Mouse (Mus musculus) embryonic facial prominence, embryonic 15.5 days (tissue): Measurements from ENCODE around the gene Pdk1. TPM values are rescaled to one million over a fixed set of nuclear protein-coding genes. Genes with fewer than 3 reads are reported as not detected.
A peak's percentile ranks its signal among the peaks of the same experiment; 100 is the strongest.

ENCODE experiments used
- ATAC-seq: fragments of 200-750 bp; cut with Nextera tagmentation; 2 replicates; pipeline ENCODE4 v1.8.0; 2017; ENCODE audit warnings: low read depth, moderate TSS enrichment; ENCODE audit not compliant: insufficient number of reproducible peaks, low FRiP score, low TSS enrichment
- H3K27ac ChIP-seq: fragments of 300-500 bp; sonication (generic); replicated peaks from 2 replicates; pipeline ENCODE4 v1.5.1; 2015; ENCODE audit warnings: mild to moderate bottlenecking, inconsistent platforms
- H3K27me3 ChIP-seq: fragments of 300-500 bp; sonication (generic); 2 replicates; pipeline ENCODE4 v1.6.1; 2015; ENCODE audit warnings: inconsistent platforms
- H3K36me3 ChIP-seq: fragments of 300-500 bp; sonication (generic); 2 replicates; pipeline ENCODE4 v1.6.1; 2015; ENCODE audit warnings: mild to moderate bottlenecking, inconsistent platforms
- H3K4me1 ChIP-seq: fragments of 300-500 bp; sonication (generic); 2 replicates; pipeline ENCODE4 v1.6.1; 2015; ENCODE audit warnings: inconsistent platforms
- H3K4me2 ChIP-seq: fragments of 300-500 bp; sonication (generic); replicated peaks from 2 replicates; pipeline ENCODE4 v1.6.1; 2015; ENCODE audit warnings: mild to moderate bottlenecking, inconsistent platforms
- H3K4me3 ChIP-seq: fragments of 300-500 bp; sonication (generic); replicated peaks from 2 replicates; pipeline ENCODE4 v1.5.1; 2015; ENCODE audit warnings: mild to moderate bottlenecking, inconsistent platforms
- H3K9ac ChIP-seq: fragments of 300-500 bp; sonication (generic); 2 replicates; pipeline ENCODE4 v1.6.1; 2015; ENCODE audit warnings: inconsistent platforms
- H3K9me3 ChIP-seq: fragments of 300-500 bp; sonication (generic); replicated peaks from 2 replicates; pipeline ENCODE4 v1.6.1; 2016; ENCODE audit warnings: inconsistent platforms
- WGBS: fragments of 180-500 bp; shearing (Covaris S2); methylation state at CpG from one replicate; pipeline ENCODE4 v1.1.7; 2015; 5-methylcytosine and 5-hydroxymethylcytosine counted together
- polyA plus RNA-seq: library from polyadenylated mRNA; unstranded; fragments of >200 nt; fragmentation: Nextera tagmentation; extraction: Ambion mirVana; gene quantifications from 2 replicates; pipeline ENCODE4 v1.2.1, GENCODE M21; 2015

Pdk1 gene
- polyA plus RNA-seq: 49.0 and 58.1 TPM in 2 replicates

DNA sequence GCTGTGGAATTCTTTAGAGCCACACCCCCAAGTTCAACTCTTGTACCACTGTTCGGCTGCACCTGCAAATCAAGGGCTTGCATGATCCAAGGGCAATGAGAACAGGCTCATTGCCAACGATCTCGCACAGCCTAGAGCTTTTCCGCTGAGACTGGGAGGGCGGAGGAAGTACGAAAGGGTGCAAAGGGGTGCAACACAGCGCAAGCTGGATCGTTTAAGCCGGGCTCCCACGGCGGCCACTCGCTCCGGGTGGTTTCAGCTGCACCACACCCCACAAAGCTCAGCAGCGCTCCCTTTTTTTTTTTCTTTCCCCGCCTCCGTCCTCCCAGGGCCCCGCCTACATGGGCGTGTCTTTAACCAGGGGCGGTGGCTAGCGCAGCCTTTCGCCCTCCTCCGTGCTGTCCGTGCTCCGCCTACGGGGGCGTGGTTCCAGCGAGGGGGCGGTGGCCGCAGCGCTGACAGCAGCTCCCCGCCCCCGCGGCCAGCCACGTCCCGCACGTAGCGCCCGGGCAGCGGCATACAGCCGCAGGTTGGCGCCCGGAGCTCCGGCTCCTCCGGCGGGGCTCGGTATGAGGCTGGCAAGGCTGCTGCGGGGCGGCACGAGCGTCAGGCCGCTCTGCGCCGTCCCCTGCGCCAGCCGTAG, at the start of gene Pdk1:
Gene Pdk1, plus strand, starts transcription at position 424 of the 643 bp plus-strand sequence.
- WGBS: under 1% methylated on average over 55 of the region's 55 CpGs
- H3K27ac ChIP-seq: peak within 1 kb of the TSS; percentile 96
- H3K4me2 ChIP-seq: peak within 1 kb of the TSS; percentile 84
- H3K4me3 ChIP-seq: peak within 1 kb of the TSS; percentile 77
- ATAC-seq: peak; percentile 97
- H3K4me1 ChIP-seq: peaks cover 19% of the 10 kb centered on the region
- H3K27me3 ChIP-seq: no peaks in the 10 kb centered on the region
- H3K9me3 ChIP-seq: no peaks in the 10 kb centered on the region
- 0 out of 2 replicates have a peak, but pooled peaks cover 2% of the 10 kb centered on the region for H3K36me3 ChIP-seq
- peak within 1 kb of the TSS; percentile 88 for H3K9ac ChIP-seq

DNA sequence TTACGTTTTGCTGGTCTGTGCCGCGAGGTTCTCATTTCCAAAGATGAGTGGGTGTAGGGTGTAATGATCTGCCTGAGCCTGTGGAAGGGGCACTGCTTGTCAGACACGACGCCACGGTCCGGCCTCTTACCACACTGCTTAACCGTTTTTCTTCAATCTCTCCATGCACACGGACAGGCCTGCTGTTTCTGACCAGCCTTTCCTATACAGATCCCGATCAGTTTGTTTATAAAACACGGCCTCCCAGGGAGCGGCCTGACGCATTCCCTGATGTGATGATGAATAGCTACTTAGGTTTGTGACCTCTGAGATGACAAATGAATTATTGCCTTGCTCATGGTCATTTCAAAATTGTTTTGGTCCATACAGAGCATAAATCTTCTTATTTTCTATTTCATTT, 48.9 kb upstream of the Pdk1 start:
- H3K4me3 ChIP-seq: no peak overlapping the region
- H3K9me3 ChIP-seq: no peaks in the 10 kb centered on the region
- no peak overlapping the region for H3K4me2 ChIP-seq
- H3K9ac ChIP-seq: no peak overlapping the region
- H3K27ac ChIP-seq: no peak overlapping the region
- whole genome bisulfite sequencing: 79% methylated on average over 13 of the region's 13 CpGs
- no peaks in the 10 kb centered on the region for H3K27me3 ChIP-seq
- H3K4me1 ChIP-seq: no peaks in the 10 kb centered on the region
- ATAC-seq: no peak
- peaks cover 3% of the 10 kb centered on the region; the same call in 1 of the 2 replicates for H3K36me3 ChIP-seq

DNA sequence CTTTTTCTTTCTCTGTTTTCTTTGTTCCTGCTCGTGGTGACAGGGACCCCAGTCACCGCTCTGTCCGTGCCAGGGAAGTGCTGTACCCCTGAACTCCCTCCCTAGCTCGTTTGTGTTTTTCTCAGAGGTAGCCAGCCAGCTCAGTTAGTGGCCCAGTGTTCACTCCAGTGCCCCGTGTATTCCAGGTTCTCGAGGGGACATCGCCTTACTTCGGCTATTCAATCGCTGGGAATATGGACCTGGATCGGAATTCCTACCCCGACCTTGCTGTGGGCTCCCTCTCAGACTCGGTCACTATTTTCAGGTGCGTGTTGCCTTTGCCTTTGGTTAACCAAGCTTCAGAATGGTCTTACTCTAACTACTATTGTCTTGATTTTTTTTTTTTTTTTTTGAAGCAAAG, 45.3 kb upstream of the Pdk1 start:
- Histone ChIP-seq H3K36me3 (0 out of 2 replicates have a peak, but pooled peaks cover 3% of the 10 kb centered on the region), H3K9me3 (no peaks in the 10 kb centered on the region), H3K4me2 (no peak overlapping the region), H3K27me3 (no peaks in the 10 kb centered on the region), H3K4me3 (no peak overlapping the region), H3K4me1 (no peaks in the 10 kb centered on the region), H3K9ac (no peak overlapping the region), H3K27ac (no peak overlapping the region)
- WGBS: 79% methylated on average over 13 of the region's 13 CpGs
- ATAC-seq: no peak

DNA sequence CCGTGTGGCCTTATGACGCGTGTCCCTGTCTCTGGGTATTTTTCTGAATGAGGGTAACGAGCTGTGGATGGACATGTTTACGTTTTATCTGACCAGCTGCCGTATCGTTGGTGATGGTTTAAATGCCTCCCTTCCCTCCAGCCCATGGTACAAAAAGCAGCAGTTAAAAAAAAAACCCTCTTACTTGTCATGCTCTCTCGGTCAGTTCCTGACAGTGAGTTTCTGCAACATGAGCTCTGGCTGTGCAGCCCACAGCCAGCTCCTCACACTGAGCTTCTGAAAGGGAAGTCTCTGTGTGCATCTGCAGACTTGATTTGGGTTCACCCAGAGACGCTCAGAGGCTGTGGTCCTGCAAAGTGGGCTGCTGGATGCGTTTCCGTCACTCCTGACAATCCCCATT, 44.1 kb upstream of the Pdk1 start:
- Histone ChIP-seq H3K9ac (no peak overlapping the region), H3K4me3 (no peak overlapping the region), H3K36me3 (peaks cover 3% of the 10 kb centered on the region; the same call in 1 of the 2 replicates), H3K9me3 (no peaks in the 10 kb centered on the region), H3K4me1 (no peaks in the 10 kb centered on the region), H3K4me2 (no peak overlapping the region), H3K27ac (no peak overlapping the region), H3K27me3 (no peaks in the 10 kb centered on the region)
- no peak for ATAC-seq
- 65% methylated on average over 11 of the region's 11 CpGs for WGBS

DNA sequence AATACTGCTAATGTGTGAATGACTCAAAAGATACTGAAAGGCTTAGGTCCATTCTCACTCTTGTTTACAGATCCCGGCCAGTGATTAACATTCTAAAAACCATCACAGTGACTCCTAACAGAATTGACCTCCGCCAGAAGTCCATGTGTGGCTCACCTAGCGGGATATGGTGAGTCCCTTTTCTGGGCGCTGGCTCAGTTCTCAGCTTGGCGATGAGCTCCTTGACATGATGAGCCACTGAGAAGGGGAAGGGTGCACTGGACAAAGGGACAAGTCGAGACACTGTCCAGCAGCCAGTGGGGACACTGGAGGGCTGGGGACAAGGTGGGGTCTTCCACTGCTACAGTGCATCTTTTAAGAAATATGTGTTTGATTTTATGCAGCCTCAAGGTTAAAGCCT, 39.4 kb upstream of the Pdk1 start:
- ATAC-seq: no peak
- Histone ChIP-seq H3K27me3 (no peaks in the 10 kb centered on the region), H3K4me2 (no peak overlapping the region), H3K9me3 (no peaks in the 10 kb centered on the region), H3K27ac (no peak overlapping the region), H3K4me1 (no peaks in the 10 kb centered on the region), H3K4me3 (no peak overlapping the region), H3K9ac (no peak overlapping the region), H3K36me3 (no peaks in the 10 kb centered on the region; the same call in 1 of the 2 replicates)
- 77% methylated on average over 6 of the region's 6 CpGs for WGBS

DNA sequence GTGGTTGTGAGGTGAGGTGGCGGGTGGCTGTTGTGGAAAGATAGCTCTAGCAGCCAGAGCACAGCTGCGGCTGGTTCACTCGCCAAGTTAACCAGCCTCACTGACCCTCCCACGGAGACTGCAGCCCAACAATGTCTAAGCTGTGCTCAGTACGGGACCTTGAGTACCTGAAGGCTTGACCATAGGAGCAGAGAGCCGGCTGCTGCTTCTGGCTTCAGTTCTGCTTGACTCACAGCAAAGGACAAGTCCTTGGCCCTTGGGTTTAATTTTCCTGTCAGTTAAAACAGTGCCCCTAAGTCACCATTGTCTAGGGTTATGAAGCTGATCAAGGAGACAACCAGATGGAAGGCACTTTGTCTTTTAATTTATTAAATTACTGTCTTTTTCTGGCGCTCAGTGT, 38.7 kb upstream of the Pdk1 start:
- Histone ChIP-seq H3K9me3 (no peaks in the 10 kb centered on the region), H3K4me3 (no peak overlapping the region), H3K4me2 (no peak overlapping the region), H3K4me1 (no peaks in the 10 kb centered on the region), H3K27me3 (no peaks in the 10 kb centered on the region), H3K27ac (no peak overlapping the region), H3K36me3 (no peaks in the 10 kb centered on the region; the same call in 1 of the 2 replicates), H3K9ac (no peak overlapping the region)
- ATAC-seq: no peak
- 63% methylated on average over 7 of the region's 7 CpGs for WGBS

DNA sequence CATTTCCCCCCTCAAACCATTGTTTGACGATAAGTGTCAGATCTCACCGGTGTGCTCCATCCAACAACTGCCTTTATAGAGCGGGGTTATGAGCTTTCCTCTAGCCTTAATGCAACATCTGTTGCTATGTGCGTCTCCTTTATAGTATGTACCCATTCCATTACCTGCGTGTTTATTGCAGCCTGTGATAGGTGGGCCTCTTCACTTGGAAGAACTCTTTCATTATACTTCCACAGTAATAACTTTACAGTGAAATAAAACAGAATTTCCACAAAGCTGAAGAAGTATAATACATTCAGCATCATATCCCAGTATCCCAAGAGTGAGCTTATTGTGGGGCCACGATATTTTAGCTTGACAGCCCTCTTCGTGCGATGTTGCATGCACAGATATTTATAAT, 37.5 kb upstream of the Pdk1 start:
- Histone ChIP-seq H3K4me3 (no peak overlapping the region), H3K4me1 (no peaks in the 10 kb centered on the region), H3K36me3 (peaks cover 7% of the 10 kb centered on the region; the same call in 1 of the 2 replicates), H3K9ac (no peak overlapping the region), H3K27ac (no peak overlapping the region), H3K9me3 (no peaks in the 10 kb centered on the region), H3K27me3 (no peaks in the 10 kb centered on the region), H3K4me2 (no peak overlapping the region)
- no peak for ATAC-seq
- WGBS: 71% methylated on average over 8 of the region's 8 CpGs

DNA sequence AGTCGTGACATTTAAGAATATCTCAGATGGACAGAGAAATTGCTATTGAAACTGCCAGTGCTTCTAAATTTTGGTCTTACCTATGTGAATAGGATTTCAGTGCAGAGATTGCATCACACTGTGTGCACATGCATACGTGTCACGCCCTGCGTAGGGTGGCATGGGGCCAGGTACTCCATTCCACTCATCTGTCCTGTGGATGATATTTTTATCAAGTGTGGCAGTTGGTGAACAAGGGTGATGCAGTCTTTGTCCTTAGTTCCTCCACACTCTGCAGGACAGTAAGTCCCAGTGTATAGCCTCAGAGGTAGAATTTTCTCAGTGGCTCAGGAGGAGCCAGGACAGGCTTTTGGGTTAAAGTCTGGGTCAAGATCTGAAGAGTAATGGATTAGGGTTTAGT, 36.8 kb upstream of the Pdk1 start:
- H3K9me3 ChIP-seq: no peaks in the 10 kb centered on the region
- no peak for ATAC-seq
- H3K36me3 ChIP-seq: peaks cover 7% of the 10 kb centered on the region; the same call in 1 of the 2 replicates
- no peak overlapping the region for H3K27ac ChIP-seq
- H3K9ac ChIP-seq: no peak overlapping the region
- 69% methylated on average over 4 of the region's 4 CpGs for WGBS
- H3K4me3 ChIP-seq: no peak overlapping the region
- no peaks in the 10 kb centered on the region for H3K4me1 ChIP-seq
- no peak overlapping the region for H3K4me2 ChIP-seq
- H3K27me3 ChIP-seq: no peaks in the 10 kb centered on the region

DNA sequence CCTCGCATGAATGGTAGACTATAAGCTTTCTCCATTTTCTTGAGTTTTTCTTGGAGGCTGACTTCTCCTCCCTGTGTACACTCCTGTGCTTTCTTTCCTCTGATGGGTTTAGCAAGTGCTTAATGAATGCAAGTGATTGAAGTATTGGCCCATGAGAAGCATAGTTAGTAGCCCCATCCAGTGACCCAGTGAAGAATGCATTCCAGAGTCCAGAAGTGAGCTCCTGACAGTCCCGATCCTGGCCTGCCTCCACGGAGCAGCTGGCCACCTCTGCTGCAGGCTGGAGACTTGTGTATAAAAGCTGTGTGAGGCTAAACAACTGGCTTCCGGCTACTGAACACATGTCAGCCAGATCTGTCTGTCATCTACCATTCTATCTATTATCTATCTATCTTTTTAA, 35.8 kb upstream of the Pdk1 start:
- 59% methylated on average over 4 of the region's 4 CpGs for WGBS
- Histone ChIP-seq H3K27ac (no peak overlapping the region), H3K4me3 (no peak overlapping the region)

DNA sequence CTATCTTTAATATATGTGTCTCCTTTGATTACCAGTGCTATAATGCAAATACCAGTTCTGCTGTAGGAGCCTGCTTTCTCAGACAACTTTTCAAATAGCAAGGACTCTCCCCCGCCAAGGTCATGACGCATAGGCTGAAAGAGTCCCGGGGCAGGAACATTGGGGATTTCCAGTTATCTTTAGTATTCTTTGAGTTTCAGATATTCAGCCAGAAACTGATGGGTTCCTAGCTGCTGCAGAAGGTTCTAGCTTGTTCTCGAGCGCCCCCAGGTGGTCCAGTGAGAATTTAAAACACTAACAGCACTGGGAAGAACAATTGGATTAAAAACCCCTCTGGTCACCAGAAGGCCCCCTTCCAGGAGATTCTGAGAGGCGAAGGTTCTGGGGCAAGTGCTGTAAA, 35.2 kb upstream of the Pdk1 start:
- Histone ChIP-seq H3K9me3 (no peaks in the 10 kb centered on the region), H3K27ac (no peak overlapping the region), H3K9ac (no peak overlapping the region), H3K4me2 (no peak overlapping the region), H3K36me3 (peaks cover 9% of the 10 kb centered on the region; the same call in 1 of the 2 replicates), H3K27me3 (no peaks in the 10 kb centered on the region), H3K4me3 (no peak overlapping the region), H3K4me1 (no peaks in the 10 kb centered on the region)
- 34% methylated on average over 6 of the region's 6 CpGs for WGBS
- no peak for ATAC-seq

More for the DNA sequence above, 35.8 kb upstream of the Pdk1 start:
- ATAC-seq: no peak
- no peak overlapping the region for H3K9ac ChIP-seq
- no peaks in the 10 kb centered on the region for H3K9me3 ChIP-seq
- H3K27me3 ChIP-seq: no peaks in the 10 kb centered on the region
- H3K4me2 ChIP-seq: no peak overlapping the region
- peaks cover 7% of the 10 kb centered on the region; the same call in 1 of the 2 replicates for H3K36me3 ChIP-seq
- no peaks in the 10 kb centered on the region for H3K4me1 ChIP-seq

DNA sequence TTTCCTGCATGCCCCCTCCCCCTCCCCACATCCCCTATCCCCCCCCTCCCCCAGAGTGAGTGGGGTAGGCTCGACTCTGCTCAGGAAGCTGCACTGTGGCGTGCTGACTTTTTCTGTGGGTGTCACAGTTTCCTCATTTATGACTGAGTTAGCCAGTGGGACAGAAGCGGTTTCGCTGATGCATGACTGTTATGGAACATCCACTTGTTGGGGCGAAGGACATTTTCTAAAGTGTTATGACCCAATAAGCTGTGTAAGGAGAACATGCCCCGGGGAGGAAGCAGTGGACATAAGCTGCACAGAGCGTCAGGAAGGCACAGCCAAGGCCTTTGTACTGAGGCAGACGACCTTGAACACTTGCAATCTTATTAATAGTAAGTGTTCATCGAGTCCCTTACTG, 29.7 kb upstream of the Pdk1 start:
- H3K36me3 ChIP-seq: peaks cover 9% of the 10 kb centered on the region; the same call in 1 of the 2 replicates
- no peaks in the 10 kb centered on the region for H3K9me3 ChIP-seq
- no peaks in the 10 kb centered on the region for H3K4me1 ChIP-seq
- H3K27me3 ChIP-seq: no peaks in the 10 kb centered on the region
- H3K9ac ChIP-seq: no peak overlapping the region
- no peak for ATAC-seq
- no peak overlapping the region for H3K27ac ChIP-seq
- H3K4me2 ChIP-seq: no peak overlapping the region
- 80% methylated on average over 9 of the region's 9 CpGs for WGBS
- no peak overlapping the region for H3K4me3 ChIP-seq

DNA sequence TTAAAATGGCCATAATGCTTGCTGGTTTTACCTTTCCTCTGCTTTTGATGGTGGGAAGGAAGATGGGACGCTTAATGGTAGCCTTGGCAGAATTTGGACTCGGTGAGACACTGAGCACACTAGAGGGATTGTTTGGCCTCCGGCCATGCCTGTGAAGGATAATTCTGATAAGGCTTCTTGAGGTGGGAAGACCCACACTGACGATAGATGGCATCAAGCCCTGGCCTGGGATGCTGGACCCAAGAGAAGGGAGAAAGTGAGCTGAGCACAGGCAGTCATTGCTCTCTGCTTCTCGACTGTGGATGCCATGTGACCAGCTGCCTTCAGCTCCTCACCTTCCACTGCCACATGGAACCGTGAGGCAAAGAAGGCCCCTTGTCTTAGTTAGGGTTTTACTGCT, 28.1 kb upstream of the Pdk1 start:
- no peak overlapping the region for H3K4me3 ChIP-seq
- no peaks in the 10 kb centered on the region for H3K4me1 ChIP-seq
- H3K9me3 ChIP-seq: no peaks in the 10 kb centered on the region
- ATAC-seq: no peak
- 89% methylated on average over 6 of the region's 6 CpGs for WGBS
- no peak overlapping the region for H3K27ac ChIP-seq
- no peak overlapping the region for H3K9ac ChIP-seq
- H3K4me2 ChIP-seq: no peak overlapping the region
- no peaks in the 10 kb centered on the region for H3K27me3 ChIP-seq
- H3K36me3 ChIP-seq: peaks cover 8% of the 10 kb centered on the region; the same call in 1 of the 2 replicates
